Mouse (Mus musculus): ENCODE data around the gene Cables2. TPM values are rescaled to one million over a fixed set of nuclear protein-coding genes. Genes with fewer than 3 reads are reported as not detected.

Gene Cables2
- polyA plus RNA-seq (2015; fragmentation: Nextera tagmentation; extraction: Ambion mirVana): 8.4 and 10.5 TPM in 2 replicates

GRCm38 (mm10) chr2:180273394-180274244 is at the start of gene Cables2:
Gene Cables2, minus strand, starts transcription at chr2:180273496.
- Histone ChIP-seq H3K4me2 (peak within 1 kb of the TSS; percentile 95), H3K27ac (peak within 1 kb of the TSS; percentile 67), H3K36me3 (no peaks in the 10 kb centered on the region), H3K4me1 (replicated peaks) (peaks cover 40% of the 10 kb centered on the region), H3K4me3 (peak within 1 kb of the TSS; percentile 82), H3K9me3 (replicated peaks) (no peaks in the 10 kb centered on the region), H3K27me3 (no peaks in the 10 kb centered on the region), H3K9ac (peak within 1 kb of the TSS; percentile 89)
- peak; percentile 90 for ATAC-seq (replicated peaks; ENCODE audit: insufficient number of reproducible peaks, insufficient read depth, low FRiP score, low read depth)
- WGBS: 5% methylated on average over 59 of the region's 68 CpGs

GRCm38 (mm10) chr2:180322674-180323355 is 49.5 kb upstream of the Cables2 start:
- Histone ChIP-seq H3K4me1 (replicated peaks) (peaks cover 43% of the 10 kb centered on the region), H3K9me3 (replicated peaks) (no peaks in the 10 kb centered on the region), H3K4me2 (peak overlapping the region; percentile 18; the same call in 1 of the 2 replicates), H3K36me3 (peaks cover 4% of the 10 kb centered on the region), H3K27me3 (no peaks in the 10 kb centered on the region), H3K27ac (peak overlapping the region; percentile 66), H3K9ac (no peak overlapping the region), H3K4me3 (no peak overlapping the region)
- peak; percentile 63 for ATAC-seq (replicated peaks; ENCODE audit: insufficient number of reproducible peaks, insufficient read depth, low FRiP score, low read depth)
- WGBS: 12% methylated on average over 14 of the region's 14 CpGs

GRCm38 (mm10) chr2:180320216-180320615 is 46.9 kb upstream of the Cables2 start:
- no peaks in the 10 kb centered on the region for H3K9me3 ChIP-seq (replicated peaks)
- no peak overlapping the region for H3K27ac ChIP-seq
- no peak overlapping the region for H3K4me2 ChIP-seq
- no peak for ATAC-seq (replicated peaks; ENCODE audit: insufficient number of reproducible peaks, insufficient read depth, low FRiP score, low read depth)
- H3K27me3 ChIP-seq: no peaks in the 10 kb centered on the region
- peaks cover 53% of the 10 kb centered on the region for H3K4me1 ChIP-seq (replicated peaks)
- H3K36me3 ChIP-seq: no peaks in the 10 kb centered on the region; the same call in 1 of the 2 replicates
- H3K9ac ChIP-seq: no peak overlapping the region
- H3K4me3 ChIP-seq: no peak overlapping the region
- WGBS: 76% methylated on average over 4 of the region's 4 CpGs

- Histone ChIP-seq H3K36me3 (no peaks in the 10 kb centered on the region), H3K4me3 (no peak overlapping the region), H3K4me2 (no peak overlapping the region), H3K4me1 (replicated peaks) (peaks cover 39% of the 10 kb centered on the region), H3K27me3 (no peaks in the 10 kb centered on the region), H3K9ac (no peak overlapping the region), H3K9me3 (replicated peaks) (no peaks in the 10 kb centered on the region), H3K27ac (no peak overlapping the region)
- no peak for ATAC-seq (replicated peaks; ENCODE audit: insufficient number of reproducible peaks, insufficient read depth, low FRiP score, low read depth)
- WGBS: 39% methylated on average over 7 of the region's 7 CpGs
These were observed 44.3 kb upstream of the Cables2 start for GRCm38 (mm10) chr2:180317591-180317990.

- Histone ChIP-seq H3K27ac (no peak overlapping the region), H3K4me3 (no peak overlapping the region), H3K27me3 (no peaks in the 10 kb centered on the region), H3K36me3 (no peaks in the 10 kb centered on the region), H3K4me1 (replicated peaks) (peaks cover 34% of the 10 kb centered on the region), H3K9me3 (replicated peaks) (no peaks in the 10 kb centered on the region), H3K9ac (no peak overlapping the region), H3K4me2 (no peak overlapping the region)
- WGBS: 81% methylated on average over 2 of the region's 2 CpGs
- no peak for ATAC-seq (replicated peaks; ENCODE audit: insufficient number of reproducible peaks, insufficient read depth, low FRiP score, low read depth)
These were observed 41.0 kb upstream of the Cables2 start for GRCm38 (mm10) chr2:180314292-180314691.

GRCm38 (mm10) chr2:180311147-180311546 is 37.9 kb upstream of the Cables2 start:
- Histone ChIP-seq H3K9ac (no peak overlapping the region), H3K4me2 (no peak overlapping the region), H3K27me3 (no peaks in the 10 kb centered on the region), H3K36me3 (no peaks in the 10 kb centered on the region), H3K27ac (peak overlapping the region; percentile 40; the same call in 1 of the 2 replicates), H3K4me1 (replicated peaks) (peaks cover 17% of the 10 kb centered on the region), H3K9me3 (replicated peaks) (no peaks in the 10 kb centered on the region), H3K4me3 (no peak overlapping the region)
- 27% methylated on average over 4 of the region's 4 CpGs for WGBS
- peak; percentile 31; the same call in 1 of the 2 replicates for ATAC-seq (replicated peaks; ENCODE audit: insufficient number of reproducible peaks, insufficient read depth, low FRiP score, low read depth)

GRCm38 (mm10) chr2:180307680-180308079 is 34.4 kb upstream of the Cables2 start:
- H3K9me3 ChIP-seq (replicated peaks): no peaks in the 10 kb centered on the region
- H3K4me3 ChIP-seq: no peak overlapping the region
- no peaks in the 10 kb centered on the region for H3K36me3 ChIP-seq
- WGBS: 40% methylated on average over 2 of the region's 2 CpGs
- no peaks in the 10 kb centered on the region for H3K27me3 ChIP-seq
- ATAC-seq (replicated peaks; ENCODE audit: insufficient number of reproducible peaks, insufficient read depth, low FRiP score, low read depth): no peak
- H3K27ac ChIP-seq: no peak overlapping the region
- no peak overlapping the region for H3K4me2 ChIP-seq
- H3K9ac ChIP-seq: no peak overlapping the region
- peaks cover 17% of the 10 kb centered on the region for H3K4me1 ChIP-seq (replicated peaks)

GRCm38 (mm10) chr2:180306423-180307168 is 33.3 kb upstream of the Cables2 start:
- H3K9me3 ChIP-seq (replicated peaks): no peaks in the 10 kb centered on the region
- peaks cover 14% of the 10 kb centered on the region for H3K4me1 ChIP-seq (replicated peaks)
- no peak overlapping the region for H3K4me3 ChIP-seq
- no peaks in the 10 kb centered on the region for H3K36me3 ChIP-seq
- WGBS: 63% methylated on average over 8 of the region's 8 CpGs
- no peaks in the 10 kb centered on the region for H3K27me3 ChIP-seq
- H3K4me2 ChIP-seq: no peak overlapping the region
- 0 out of 2 replicates have a peak, but pooled peaks have one; percentile 19 for ATAC-seq (replicated peaks; ENCODE audit: insufficient number of reproducible peaks, insufficient read depth, low FRiP score, low read depth)
- no peak overlapping the region for H3K27ac ChIP-seq
- H3K9ac ChIP-seq: no peak overlapping the region

GRCm38 (mm10) chr2:180306009-180306408 is 32.7 kb upstream of the Cables2 start:
- H3K27ac ChIP-seq: no peak overlapping the region
- no peak overlapping the region for H3K4me2 ChIP-seq
- H3K4me1 ChIP-seq (replicated peaks): peaks cover 8% of the 10 kb centered on the region
- no peak overlapping the region for H3K9ac ChIP-seq
- H3K4me3 ChIP-seq: no peak overlapping the region
- no peak for ATAC-seq (replicated peaks; ENCODE audit: insufficient number of reproducible peaks, insufficient read depth, low FRiP score, low read depth)
- H3K36me3 ChIP-seq: no peaks in the 10 kb centered on the region
- no peaks in the 10 kb centered on the region for H3K9me3 ChIP-seq (replicated peaks)
- H3K27me3 ChIP-seq: no peaks in the 10 kb centered on the region
- WGBS: 65% methylated on average over 2 of the region's 2 CpGs

- H3K4me1 ChIP-seq (replicated peaks): peaks cover 5% of the 10 kb centered on the region; the same call in 1 of the 2 replicates
- no peaks in the 10 kb centered on the region for H3K36me3 ChIP-seq
- ATAC-seq (replicated peaks; ENCODE audit: insufficient number of reproducible peaks, insufficient read depth, low FRiP score, low read depth): no peak
- 73% methylated on average over 3 of the region's 3 CpGs for WGBS
- H3K9me3 ChIP-seq (replicated peaks): no peaks in the 10 kb centered on the region
- H3K9ac ChIP-seq: no peak overlapping the region
- H3K27me3 ChIP-seq: no peaks in the 10 kb centered on the region
- no peak overlapping the region for H3K4me3 ChIP-seq
- no peak overlapping the region for H3K4me2 ChIP-seq
- H3K27ac ChIP-seq: no peak overlapping the region
These were observed 32.2 kb upstream of the Cables2 start for GRCm38 (mm10) chr2:180305490-180305889.

GRCm38 (mm10) chr2:180304554-180304953 is 31.3 kb upstream of the Cables2 start:
- H3K9ac ChIP-seq: no peak overlapping the region
- ATAC-seq (replicated peaks; ENCODE audit: insufficient number of reproducible peaks, insufficient read depth, low FRiP score, low read depth): no peak
- no peaks in the 10 kb centered on the region for H3K27me3 ChIP-seq
- H3K4me2 ChIP-seq: no peak overlapping the region
- H3K4me3 ChIP-seq: no peak overlapping the region
- WGBS: 58% methylated on average over 4 of the region's 4 CpGs
- H3K4me1 ChIP-seq (replicated peaks): peaks cover 5% of the 10 kb centered on the region; the same call in 1 of the 2 replicates
- H3K36me3 ChIP-seq: no peaks in the 10 kb centered on the region
- H3K27ac ChIP-seq: no peak overlapping the region
- H3K9me3 ChIP-seq (replicated peaks): no peaks in the 10 kb centered on the region
